Mouse (Mus musculus) R1 (cell line): ENCODE data around the gene Sorcs2.
A peak's percentile ranks its signal among the peaks of the same experiment; 100 is the strongest.
"Not testable (repeated sequence)": the region's sequence is repeated elsewhere in the genome, so short reads cannot be mapped to it uniquely, and the experiment has no call there.

Experiments used
- DNase-seq: peaks from one replicate; pipeline ENCODE4 v3.0.0-alpha.2; 2018; ENCODE audit warnings: low read depth, low spot score

Sorcs2 gene

DNA sequence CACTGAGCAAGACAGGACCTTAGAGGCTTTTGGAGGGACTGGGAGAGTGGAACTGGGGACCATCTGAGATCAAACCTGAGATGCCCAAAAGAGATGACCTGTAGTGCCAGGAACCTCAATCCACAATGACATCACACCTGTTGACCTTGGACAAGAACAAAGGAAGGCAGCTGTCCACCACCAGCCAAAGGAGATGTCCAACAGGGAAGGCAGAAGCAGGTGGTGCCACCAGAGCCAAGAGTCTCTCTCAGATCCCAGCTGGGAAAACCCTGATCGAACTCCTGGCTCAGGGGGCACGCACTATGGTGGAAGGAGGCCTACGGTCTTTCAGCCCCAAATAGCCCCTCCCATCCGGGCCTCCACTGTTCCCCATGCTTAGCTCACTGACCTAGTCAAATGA lies 6.2 kb downstream of the Sorcs2 start:
- no peak for DNase-seq

- not testable (repeated sequence) for DNase-seq
These were observed 7.4 kb downstream of the Sorcs2 start for GRCm38 (mm10) chr5:36390591-36390927.

DNA sequence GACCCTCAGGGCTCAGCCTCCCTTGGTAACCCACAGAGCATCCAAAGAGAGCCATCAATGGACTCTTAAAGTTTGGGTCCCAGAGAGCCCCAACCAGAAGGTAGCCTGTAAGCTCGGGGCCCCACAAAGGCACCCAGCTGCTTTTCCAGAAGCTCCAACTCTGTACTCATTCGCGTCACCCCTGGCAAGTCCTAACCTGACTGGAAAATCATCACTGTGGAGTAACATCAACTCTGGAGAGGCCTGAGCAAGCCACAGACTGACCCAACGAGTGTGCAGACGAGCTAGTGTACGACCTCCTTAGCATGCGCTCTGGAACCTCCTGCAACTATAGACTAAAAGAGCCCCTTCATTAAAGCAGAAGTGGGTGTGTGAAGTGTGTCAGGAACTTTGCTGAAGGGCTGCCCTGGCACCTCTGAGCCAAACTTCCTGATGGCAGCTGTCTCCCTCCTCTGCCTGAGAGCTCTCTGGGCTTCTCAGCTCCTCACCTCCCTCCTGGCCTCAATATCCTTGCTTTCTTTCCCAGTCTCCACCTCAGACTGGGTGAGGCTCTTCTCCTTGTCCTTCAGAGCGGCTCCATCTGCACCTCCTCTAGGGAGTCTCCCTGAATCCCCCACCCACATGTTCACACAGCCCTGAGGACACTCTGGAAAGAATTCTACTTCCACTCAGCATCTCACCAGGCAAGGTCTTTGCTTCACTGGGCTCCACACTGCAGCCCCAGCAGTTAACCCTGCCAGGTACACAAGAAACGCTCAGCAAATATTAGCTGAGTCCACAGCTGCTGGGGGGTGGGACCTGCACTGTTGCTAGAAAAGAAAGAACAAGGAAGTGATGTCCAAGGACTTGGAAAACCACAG lies 8.0 kb downstream of the Sorcs2 start:
- DNase-seq, result no peak

DNA sequence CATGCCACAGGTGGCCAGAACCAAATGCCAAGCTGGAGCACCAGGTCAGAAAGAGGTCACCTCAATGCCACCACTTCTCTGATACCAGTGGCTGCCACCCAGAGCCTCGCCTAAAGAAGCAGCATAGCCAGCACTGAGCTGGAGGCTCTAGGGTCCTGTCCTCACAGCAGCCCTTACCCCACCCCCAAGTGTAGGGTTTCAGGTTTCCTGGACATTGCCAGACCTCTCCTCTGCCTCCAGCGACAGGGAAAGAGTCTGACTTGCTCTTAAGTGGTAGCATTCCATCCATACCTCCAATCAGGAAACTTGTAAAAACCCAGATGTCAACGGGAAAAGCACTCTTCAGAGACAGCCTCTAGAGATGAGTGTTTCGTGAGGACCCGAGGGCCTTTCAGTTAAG lies 12.9 kb downstream of the Sorcs2 start:
- no peak for DNase-seq

DNA sequence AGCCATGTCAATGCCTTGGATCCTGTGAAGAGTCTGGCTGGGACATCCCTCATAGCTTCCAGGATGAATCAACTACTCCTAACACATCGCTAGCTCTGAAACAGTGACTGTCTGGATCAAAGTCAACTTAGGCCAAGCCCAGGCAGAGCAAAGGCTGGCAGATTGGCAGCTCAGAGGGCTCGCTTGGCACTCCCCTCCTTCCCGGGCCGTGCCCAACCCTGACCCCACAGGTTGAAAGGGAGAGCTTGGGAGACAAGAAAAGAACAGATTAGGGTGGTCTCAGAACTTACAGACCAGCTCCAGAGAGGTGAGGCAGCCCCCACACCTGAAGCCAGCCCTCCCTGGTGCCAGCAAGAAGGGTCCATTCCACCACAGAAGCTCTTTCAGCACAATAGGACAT lies 14.5 kb downstream of the Sorcs2 start:
- no peak for DNase-seq

- no peak for DNase-seq
These were observed 15.2 kb downstream of the Sorcs2 start for GRCm38 (mm10) chr5:36382721-36383120.

DNA sequence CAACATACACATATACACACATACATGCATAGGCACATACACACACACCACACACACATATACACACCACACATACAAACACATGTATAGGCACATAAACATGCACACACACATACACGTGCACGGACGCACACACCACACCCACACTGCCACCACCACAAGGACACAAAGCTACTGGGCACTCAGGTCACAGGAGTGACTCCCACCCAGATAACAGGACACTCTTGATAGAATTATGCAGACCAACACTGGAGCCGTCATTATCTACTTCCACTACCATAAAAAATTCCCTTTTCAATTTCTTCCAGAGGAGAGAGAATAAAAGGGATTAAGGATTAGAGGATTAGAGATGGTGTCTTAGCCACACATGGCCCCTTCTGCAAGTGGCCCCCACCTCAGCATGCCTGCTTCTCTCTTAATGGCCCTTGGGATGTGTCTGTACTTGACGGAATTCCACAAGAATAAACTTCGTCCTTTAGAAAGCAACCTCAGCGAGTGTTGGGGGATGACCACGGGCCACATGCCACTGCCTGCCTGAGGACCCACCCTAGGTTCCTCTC lies 15.7 kb downstream of the Sorcs2 start:
- DNase-seq, result no peak

- no peak for DNase-seq
These were observed 17.9 kb downstream of the Sorcs2 start for GRCm38 (mm10) chr5:36379938-36380511.

GRCm38 (mm10) chr5:36378370-36378738 lies 19.6 kb downstream of the Sorcs2 start:
- DNase-seq, result no peak

- DNase-seq, result no peak
These were observed 20.2 kb downstream of the Sorcs2 start for GRCm38 (mm10) chr5:36377456-36378369.

- DNase-seq, result peak; percentile 54
These were observed 22.1 kb downstream of the Sorcs2 start for GRCm38 (mm10) chr5:36375886-36376285.

DNA sequence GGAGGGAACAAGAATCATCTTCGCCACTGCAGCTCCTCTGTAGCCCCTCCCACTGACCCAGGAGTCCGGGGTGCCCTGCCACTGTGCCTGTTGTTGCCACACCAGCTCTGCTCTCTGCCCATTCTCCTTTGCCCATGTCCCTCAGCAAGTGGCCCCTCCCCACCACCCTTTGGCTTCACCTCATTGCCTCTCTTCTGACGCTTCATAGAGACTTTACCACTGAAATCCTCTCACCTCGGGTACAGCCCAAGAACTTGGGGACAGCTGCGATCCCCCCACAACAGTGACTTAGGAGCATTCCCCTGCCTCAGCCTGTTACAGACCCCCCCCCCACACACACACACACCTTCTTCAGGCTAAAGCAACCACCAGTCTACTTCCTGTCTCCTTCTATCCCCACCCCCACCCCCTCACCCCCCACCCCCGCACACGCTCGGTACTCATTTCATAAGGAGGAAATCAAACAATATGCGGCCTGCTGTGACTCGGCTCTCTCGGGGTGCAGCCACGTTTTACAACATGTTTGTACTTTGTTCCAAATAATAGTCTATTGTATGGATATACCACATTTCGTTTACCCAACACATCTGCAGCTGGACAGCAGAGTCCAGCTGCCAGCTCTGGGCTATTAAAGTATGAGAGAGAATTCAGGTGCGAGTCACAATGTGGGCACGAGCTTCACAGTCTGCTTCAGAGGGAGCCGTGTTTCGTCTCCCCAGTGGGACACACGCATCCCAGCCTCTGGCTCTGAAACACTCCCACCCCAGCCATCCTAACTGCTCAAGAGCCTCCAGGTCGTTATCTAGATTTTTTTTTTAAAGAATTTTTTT lies 23.5 kb downstream of the Sorcs2 start:
- no peak for DNase-seq

- peak; percentile 46 for DNase-seq
These were observed 24.6 kb downstream of the Sorcs2 start for GRCm38 (mm10) chr5:36373246-36373891.

DNA sequence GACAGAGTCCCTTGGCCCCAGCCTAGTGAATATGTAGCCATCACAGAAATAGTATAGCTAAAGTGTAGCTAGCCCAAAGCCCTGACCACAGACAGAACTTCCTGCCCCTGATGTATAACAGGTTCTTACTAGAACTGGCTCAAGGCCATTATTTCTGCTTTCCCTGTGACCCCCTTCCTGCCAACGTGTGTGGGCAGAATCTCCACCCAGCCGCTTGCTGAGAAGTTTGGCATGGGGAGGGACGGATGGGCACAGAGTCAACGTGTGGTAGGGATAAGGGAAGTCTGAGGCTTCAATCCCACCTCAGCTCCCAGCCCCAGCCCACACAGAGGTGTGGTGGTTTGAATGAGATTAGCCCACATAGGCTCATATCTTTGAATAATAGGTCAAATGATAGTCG lies 26.2 kb downstream of the Sorcs2 start:
- no peak for DNase-seq

- DNase-seq, result peak; percentile 35
These were observed 28.7 kb downstream of the Sorcs2 start for GRCm38 (mm10) chr5:36369261-36369684.

GRCm38 (mm10) chr5:36368511-36369135 lies 29.3 kb downstream of the Sorcs2 start:
- DNase-seq, result no peak

DNA sequence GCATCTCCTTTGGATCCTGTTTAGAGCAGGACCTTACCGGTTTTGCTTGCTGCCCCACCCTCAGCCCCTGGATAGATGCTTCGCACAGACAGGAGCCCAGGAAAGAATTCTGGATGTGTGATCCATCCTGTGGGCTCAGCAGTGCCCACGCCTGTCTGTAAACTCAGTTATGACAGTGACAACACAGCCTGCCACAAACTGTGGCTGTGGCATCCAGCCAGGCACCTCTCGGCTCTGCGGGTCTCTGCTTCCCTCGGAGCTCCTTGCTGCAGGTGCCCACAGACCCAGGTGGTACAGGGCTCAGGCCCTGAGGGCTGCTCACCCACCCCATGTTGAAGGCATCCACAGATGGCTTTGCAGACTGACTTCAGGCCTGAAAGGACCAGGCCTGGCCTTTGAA lies 30.0 kb downstream of the Sorcs2 start:
- DNase-seq, result no peak

DNA sequence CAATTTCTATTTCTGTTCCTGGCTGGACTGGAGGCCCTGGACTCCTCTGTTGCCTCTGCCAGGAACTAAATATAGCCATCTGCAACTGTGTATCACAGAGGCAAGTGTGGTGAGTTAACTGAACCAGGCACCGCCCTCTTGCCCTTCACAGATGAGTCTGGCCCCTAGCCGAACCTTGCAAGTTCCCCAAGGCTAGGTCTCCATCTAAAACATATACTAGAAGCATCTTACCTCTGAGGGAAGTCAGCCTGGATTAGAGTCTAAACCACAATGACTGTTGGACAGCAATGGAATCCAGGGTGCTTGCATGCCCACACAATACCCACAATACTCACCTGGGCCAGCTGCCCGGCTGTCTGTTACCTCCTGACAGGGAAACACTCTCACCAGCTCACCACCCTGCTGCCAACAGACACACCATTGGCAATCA lies 30.7 kb downstream of the Sorcs2 start:
- no peak for DNase-seq

- peak; percentile 23 for DNase-seq
These were observed 36.2 kb downstream of the Sorcs2 start for GRCm38 (mm10) chr5:36361749-36362148.

DNA sequence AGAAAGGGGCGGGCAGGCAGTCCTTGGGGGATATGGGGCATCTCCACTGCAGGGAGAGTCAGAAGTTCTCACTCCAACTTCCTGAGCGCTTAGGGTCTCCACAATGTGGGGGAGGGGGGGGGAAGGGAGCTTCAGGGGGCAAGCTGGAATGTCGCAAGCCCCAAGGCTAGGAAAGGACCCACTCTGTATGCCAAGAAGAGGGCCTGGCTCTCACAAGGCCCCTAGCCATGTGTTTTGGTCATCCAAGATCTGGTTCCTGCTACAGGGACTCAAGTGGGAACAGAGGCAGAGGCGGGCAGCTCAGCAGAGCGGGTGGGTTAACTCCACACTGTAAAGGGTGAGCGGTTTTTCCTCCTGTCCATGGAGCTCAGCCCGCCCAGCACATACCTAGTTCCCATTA lies 37.6 kb downstream of the Sorcs2 start:
- DNase-seq, result no peak
